Mouse (Mus musculus): ENCODE results near the gene Tulp2. TPM values are rescaled to one million over a fixed set of nuclear protein-coding genes. Genes with fewer than 3 reads are reported as not detected.
"Not testable (repeated sequence)": the region's sequence is repeated elsewhere in the genome, so short reads cannot be mapped to it uniquely, and the experiment has no call there.

The Tulp2 gene
- total RNA-seq, 2 experiments from 2014 or later, result 0.39 TPM; not detected in 1

DNA sequence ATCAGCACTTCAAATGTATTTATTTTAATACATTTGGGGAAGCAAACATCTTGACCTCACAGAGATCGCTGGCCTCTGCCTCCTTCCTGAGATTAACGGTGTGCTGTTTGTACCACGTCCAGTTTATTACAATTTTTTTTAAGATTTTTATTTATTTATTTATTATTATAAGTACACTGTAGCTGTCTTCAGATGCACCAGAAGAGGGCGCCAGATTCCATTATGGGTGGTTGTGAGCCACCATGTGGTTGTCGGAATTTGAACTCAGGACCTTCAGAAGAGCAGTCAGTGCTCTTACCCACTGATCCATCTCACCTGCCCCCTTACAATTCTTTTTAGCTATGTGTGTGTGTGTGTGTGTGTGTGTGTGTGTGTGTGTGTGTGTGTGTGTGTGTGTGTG lies 35.2 kb downstream of the Tulp2 start:
- intact Hi-C loops (cut with DNase I), result loop anchor here (5.0 kb wide), 1 partner anchor 40 kb away; no protein-coding TSS in a partner anchor
- DNase-seq, result not testable (repeated sequence)

DNA sequence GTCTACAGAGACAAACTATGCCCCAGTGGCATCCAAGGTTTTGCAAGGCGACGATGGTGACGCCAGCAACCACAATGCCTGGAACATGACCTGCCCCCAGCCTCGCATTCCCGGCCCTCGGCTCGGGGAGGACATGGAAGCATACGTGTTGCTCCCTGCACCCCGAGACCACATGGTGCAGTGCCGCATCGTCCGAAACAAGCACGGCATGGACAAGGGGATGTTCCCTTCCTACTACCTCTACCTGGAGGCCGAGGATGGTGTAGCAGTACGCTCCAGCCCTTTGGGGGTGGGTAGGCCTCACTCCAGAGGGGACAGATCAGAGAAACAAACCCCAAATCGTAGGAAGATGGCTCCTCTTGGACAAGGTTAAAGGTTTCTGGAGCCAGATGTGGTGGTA lies 36.9 kb downstream of the Tulp2 start:
- no peak for DNase-seq
- intact Hi-C loops (cut with DNase I), result loop anchor here (5.0 kb wide), 1 partner anchor 41 kb away; no protein-coding TSS in a partner anchor

- intact Hi-C loops (cut with DNase I), result loop anchor here (5.0 kb wide), 1 partner anchor 42 kb away; no protein-coding TSS in a partner anchor
- no peak for DNase-seq
Observed at GRCm38 (mm10) chr7:45519345-45520120, 37.9 kb downstream of the Tulp2 start.

DNA sequence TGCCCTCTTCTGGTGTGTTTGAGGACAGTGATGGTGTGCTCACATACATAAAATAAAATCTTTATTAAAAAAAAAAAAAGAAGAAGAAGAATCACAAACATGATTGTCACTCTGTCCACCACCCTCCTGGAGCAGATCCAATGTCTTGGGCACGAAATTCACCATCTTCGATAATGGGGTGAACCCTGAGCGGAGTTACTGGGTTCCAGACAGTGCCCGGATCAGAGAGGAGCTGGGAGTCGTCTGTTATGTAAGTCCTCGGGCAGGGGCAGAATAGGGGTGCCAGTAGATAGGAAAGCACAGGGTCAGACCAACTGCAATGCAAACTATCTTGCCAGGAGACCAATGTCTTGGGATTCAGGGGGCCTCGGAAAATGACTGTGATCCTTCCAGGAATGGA lies 38.9 kb downstream of the Tulp2 start:
- DNase-seq, result no peak
- intact Hi-C loops (cut with DNase I), result no loop called here

- DNase-seq, result peak; percentile 77 to 81
- intact Hi-C loops (cut with DNase I), result no loop called here
Observed at GRCm38 (mm10) chr7:45521728-45522184, 40.1 kb downstream of the Tulp2 start.

DNA sequence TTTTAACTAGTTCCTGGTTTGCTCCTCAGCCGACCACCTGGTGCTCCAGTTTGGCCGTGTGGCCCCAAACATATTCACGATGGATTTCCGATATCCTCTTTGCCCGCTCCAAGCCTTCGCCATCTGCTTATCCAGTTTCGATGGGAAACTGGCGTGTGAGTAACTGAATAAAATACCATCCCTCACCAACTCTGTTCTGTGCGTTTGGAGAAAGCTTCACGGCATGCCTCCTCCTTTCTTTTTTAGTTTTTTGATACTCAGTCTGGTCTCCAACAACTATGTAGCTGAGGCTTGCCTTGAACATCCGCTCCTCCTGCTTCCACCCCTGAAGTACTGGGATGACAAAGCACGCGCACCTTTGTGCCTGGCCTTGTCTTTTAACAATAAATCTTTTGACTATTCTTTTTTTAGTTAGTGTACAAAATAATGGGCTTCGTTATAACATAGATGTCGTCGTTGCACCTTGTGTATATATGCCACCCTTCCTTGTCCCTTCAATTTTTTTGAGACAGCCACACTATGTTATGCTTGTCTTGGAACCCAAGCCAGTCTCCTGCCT lies 40.6 kb downstream of the Tulp2 start:
- intact Hi-C loops (cut with DNase I), result no loop called here
- DNase-seq, result no peak

GRCm38 (mm10) chr7:45522957-45523676 lies 41.4 kb downstream of the Tulp2 start:
- intact Hi-C loops (cut with DNase I), result no loop called here

DNA sequence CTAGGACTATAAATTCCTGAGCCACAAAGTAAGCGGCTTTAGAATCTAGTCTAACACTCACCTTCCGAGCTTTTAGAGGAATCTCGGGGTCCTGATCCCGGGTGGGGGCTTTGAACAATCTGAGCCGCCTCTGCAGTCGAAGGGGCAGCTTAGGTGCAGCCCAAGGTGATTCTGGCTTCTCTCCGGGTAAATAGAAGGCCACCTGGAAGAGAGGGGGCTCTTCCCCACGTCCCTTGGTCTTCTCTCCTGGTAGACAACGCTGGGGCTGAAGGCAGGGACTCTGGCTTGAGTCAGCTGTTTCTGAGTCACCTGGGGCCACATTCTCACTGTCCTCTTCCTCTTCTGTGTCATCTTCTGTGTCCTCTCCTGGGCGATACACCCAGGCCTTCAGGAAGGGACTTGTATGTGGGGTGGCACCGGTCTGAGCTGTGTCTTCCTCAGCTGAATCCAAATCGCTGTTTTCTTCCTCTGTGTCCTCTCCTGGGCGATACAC lies 42.0 kb downstream of the Tulp2 start:
- intact Hi-C loops (cut with DNase I), result no loop called here
- no peak for DNase-seq

More at GRCm38 (mm10) chr7:45522957-45523676, 41.4 kb downstream of the Tulp2 start:
- no peak for DNase-seq

GRCm38 (mm10) chr7:45524841-45525621 lies 43.4 kb downstream of the Tulp2 start:
- DNase-seq, result no peak
- intact Hi-C loops (cut with DNase I), result no loop called here

DNA sequence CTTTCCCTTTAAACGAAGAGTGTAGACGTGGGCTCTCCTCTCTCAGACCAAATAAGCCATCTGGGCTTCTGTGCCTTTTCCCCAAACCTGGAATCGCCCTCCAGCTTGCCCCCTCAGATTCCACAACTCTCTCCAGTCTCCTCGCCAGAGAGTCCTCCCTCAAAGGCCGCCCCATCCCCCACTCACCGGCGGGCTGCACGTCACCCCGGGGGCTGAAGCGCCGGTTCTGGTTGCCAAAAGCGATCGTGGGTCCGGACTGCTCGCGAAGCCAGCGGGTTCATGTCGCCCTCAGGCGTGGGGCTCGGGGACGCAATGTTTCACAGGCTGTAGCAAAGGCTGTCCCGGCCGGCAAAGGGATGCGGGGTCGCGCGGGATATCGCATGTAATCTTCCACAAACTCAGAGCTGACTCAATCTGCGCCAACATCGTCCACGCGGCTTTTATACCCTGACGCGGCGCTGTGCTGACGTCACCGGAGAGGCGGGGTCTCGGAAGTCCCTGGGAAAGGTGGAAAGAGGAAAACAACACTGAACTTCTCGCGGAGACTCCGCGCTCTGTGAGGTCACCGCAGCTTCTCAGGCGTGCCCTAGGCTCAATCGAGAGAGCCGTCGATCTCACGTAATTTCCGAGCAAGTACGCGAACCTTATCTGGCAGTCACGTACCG lies 44.3 kb downstream of the Tulp2 start, which contains the start of the genes Ppp1r15a and Plekha4:
Gene Ppp1r15a (minus strand): TSS at position 460 of the 665 bp plus-strand sequence.
Gene Plekha4 (plus strand): TSS at position 522 of the 665 bp plus-strand sequence.
- intact Hi-C loops (cut with DNase I), result no loop called here
- DNase-seq, result peak; percentile 92 to 99

DNA sequence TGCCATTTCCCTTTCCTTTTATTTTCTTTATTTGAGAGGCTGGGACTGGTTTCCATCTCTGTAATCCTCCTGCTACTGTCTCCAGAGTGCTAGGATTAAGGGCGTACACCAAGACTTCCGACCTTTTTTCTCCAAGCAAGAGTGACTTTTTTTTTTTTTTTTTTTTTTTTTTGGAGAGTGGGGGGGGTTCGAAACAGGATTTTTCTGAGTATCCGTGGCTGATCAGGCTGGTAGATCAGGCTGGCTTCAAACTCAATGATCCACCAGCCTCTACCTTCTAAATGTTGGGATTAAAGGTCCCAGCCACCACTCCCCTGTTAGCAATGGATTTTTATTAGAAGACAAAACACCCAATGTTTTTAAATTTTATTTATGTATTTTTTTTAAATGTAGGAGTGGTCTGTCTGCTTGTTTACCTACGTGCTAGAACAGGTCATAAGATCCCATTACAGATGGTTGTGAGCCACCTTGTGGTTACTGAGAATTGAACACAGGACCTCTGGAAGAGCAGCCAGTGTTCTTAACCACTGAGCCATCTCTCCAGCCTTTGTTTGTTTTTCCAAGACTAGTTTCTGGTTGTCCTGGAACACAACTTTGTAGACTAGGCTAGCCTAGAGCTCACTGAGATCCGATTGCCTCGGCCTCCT lies 44.9 kb downstream of the Tulp2 start:
- intact Hi-C loops (cut with DNase I), result no loop called here
- no peak for DNase-seq

DNA sequence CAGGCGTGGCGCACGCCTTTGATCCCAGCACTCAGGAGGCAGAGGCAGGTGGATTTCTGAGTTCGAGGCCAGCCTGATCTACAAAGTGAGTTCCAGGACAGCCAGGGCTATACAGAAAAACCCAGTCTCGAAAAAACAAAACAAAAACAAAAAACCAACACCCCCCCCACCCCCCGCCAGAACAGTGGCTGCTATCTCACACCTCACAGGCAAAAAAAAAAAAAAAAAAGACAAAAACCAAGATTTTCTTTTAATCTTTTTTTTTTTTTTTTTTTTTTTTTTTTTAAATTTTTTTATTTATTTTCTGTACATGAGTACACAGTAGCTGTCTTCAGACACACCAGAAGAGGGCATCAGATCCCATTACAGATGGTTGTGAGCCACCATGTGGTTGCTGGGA lies 45.5 kb downstream of the Tulp2 start:
- DNase-seq; intact Hi-C loops (cut with DNase I): not testable (repeated sequence)

DNA sequence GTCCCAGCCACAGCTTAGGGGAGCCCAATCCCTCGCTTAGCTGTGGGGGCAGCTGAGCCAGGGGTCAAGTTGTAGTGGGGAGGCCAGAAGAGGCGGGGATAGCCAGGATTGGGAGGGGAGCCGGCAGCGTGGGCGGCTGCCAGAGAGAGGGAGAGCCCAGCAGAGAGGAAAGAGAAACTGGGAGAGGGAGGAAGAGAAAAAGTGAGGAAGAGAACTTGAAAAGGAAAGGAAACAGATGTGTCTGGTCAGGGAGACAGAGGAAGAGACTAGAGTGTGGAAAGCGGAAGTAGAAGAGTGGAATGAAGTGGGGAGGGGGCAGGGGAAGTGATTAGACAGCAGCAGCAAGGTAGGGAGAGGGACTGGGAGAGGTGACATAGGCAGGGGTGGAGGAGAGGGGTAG lies 47.8 kb downstream of the Tulp2 start:
- intact Hi-C loops (cut with DNase I), result no loop called here
- no peak for DNase-seq

- intact Hi-C loops (cut with DNase I), result no loop called here
Observed at GRCm38 (mm10) chr7:45530643-45531042, 49.0 kb downstream of the Tulp2 start.

GRCm38 (mm10) chr7:45535676-45536075 lies 54.0 kb downstream of the Tulp2 start:
- intact Hi-C loops (cut with DNase I), result no loop called here
- no peak for DNase-seq

More at GRCm38 (mm10) chr7:45530643-45531042, 49.0 kb downstream of the Tulp2 start:
- DNase-seq, result no peak

DNA sequence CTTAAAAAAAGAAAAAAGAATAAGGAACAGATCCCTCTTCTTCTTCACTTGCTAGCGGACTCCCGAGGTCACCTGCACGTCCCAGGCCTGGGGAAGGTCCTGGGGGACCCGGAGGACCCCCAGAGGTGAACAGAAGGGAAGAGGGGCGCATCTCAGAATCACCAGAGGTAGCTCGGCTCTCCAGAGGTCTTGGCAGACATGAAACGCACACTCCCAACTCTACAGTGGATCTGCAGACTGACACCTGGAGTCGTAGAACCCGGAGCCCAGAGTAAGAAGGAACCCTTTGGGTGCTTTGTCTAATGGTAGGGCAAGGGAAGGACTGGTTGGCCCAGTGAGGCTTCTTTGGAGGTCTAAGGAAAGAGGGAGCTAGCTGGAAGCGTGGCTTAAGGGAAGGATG lies 55.9 kb downstream of the Tulp2 start:
- no peak for DNase-seq
- intact Hi-C loops (cut with DNase I), result no loop called here

DNA sequence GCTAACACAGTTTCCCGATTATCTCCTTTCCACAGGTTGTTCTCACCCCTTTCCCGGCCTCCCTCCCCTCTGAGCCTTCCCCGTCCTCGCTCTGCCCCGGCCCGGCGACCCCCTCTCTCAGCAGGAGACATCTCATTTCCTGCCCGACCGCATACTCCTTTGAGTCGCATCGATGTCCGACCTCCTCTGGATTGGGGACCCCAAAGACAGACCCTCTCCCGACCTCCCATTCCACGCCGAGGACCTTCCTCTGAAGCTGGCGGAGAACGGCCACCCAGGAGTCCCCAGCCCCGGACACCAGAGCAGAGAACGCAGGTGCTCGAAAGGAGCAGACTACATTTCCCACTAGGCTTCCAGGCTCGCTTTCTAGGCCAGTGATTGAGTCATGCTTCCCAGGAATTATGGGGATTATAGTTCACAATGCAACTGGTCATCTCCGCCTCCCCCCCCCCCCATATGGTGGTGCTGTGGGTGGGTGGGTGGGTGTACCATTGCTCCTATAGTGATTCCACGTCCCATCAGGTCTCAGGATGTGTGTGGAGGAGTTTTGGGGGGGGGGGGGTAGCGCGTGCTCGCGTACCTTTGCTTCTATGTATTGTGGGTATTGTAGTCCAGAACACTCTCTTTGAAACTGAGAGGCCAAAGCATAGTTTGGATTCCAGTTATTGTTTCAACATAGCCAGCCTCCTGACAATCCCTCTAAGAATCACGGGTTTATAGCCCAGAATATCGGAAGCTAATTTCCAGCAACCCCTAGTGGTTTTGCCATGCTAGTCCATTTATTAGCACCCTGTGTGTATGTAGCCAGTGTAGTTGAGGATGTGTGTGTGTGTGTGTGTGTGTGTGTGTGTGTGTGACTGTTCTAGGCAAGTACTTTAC lies 56.7 kb downstream of the Tulp2 start:
- no peak for DNase-seq
- intact Hi-C loops (cut with DNase I), result no loop called here

GRCm38 (mm10) chr7:45539095-45539494 lies 57.4 kb downstream of the Tulp2 start:
- DNase-seq, result no peak
- intact Hi-C loops (cut with DNase I), result no loop called here

Measured in gastrocnemius, postnatal 36 days (tissue).